Mouse (Mus musculus) splenic B cell, adult 2 months (primary cell): Measurements from ENCODE around the gene Gas2l2.

Source experiments
- DNase-seq: peaks from one replicate; pipeline ENCODE4 v3.0.0-alpha.2; 2011; ENCODE audit warnings: low read depth, low spot score
- H3K27me3 ChIP-seq: 2 replicates; pipeline ENCODE4 v1.6.1; 2012; ENCODE audit warnings: mild to moderate bottlenecking, low read length, moderate library complexity, mixed read lengths; ENCODE audit not compliant: control insufficient read depth, poor library complexity, insufficient read depth, severe bottlenecking
- H3K36me3 ChIP-seq: 2 replicates; pipeline ENCODE4 v1.6.1; 2012; ENCODE audit warnings: mild to moderate bottlenecking, low read length, moderate library complexity, mixed read lengths; ENCODE audit not compliant: control insufficient read depth, poor library complexity, insufficient read depth, severe bottlenecking

Gene Gas2l2

DNA sequence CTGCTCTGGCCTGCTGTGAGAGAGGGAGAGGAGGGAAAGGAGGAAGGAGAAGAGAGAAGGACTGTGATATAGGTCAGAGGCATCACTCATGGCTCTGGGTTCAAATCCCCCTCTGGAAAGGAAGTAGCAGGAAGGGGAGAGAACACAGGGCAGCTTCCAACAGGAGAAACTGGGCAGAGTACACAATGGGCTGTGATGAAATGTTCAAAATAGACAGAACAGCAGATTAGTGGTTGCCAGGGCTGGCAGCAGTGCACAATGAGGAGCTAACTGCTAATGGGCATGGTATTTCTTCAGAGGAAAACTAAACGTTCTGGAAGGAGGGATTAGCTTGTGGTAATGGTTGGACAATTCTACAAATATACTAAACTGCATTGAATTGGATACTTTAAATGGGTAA, 21.3 kb upstream of the Gas2l2 start:
- no peak for DNase-seq
- no peaks in the 10 kb centered on the region for H3K27me3 ChIP-seq
- H3K36me3 ChIP-seq, result no peaks in the 10 kb centered on the region

DNA sequence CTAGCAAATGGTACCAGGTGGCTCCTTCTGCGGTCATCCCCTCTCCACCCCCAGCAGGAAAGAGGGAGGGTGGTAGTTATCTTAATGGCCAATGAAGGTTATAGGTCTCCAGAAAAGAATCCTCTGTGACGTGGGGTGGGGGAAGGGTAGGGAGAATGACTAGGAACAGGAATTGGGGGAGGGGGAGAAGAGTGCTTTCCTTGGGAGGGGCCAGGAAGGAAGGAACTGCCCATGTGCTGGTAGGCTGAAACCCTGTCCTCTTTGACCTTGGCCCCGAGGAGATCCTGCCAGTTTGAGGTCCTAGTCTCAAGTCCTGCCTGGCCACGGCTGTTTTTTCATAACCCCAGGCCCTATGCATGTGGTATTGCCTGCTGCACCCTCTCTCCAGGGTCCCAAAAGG, 20.0 kb upstream of the Gas2l2 start:
- H3K36me3 ChIP-seq, result no peaks in the 10 kb centered on the region
- no peaks in the 10 kb centered on the region for H3K27me3 ChIP-seq
- DNase-seq, result no peak

DNA sequence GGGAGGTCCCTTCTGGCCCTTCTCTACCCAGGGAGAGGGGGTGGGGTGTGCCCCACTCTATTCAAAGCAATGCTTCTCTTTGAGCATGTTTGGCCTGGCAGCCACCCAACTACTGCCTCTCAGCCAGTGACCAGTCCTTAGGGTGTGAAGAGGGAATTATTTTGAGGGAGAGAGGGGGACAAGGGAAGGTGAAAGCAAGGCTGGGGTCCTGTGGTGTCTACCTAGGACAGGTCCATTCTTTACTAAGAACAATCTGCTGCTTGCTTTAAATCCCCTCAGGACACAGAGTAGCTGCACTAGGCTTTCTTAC, 19.6 kb upstream of the Gas2l2 start:
- DNase-seq, result no peak
- no peaks in the 10 kb centered on the region for H3K36me3 ChIP-seq
- no peaks in the 10 kb centered on the region for H3K27me3 ChIP-seq

DNA sequence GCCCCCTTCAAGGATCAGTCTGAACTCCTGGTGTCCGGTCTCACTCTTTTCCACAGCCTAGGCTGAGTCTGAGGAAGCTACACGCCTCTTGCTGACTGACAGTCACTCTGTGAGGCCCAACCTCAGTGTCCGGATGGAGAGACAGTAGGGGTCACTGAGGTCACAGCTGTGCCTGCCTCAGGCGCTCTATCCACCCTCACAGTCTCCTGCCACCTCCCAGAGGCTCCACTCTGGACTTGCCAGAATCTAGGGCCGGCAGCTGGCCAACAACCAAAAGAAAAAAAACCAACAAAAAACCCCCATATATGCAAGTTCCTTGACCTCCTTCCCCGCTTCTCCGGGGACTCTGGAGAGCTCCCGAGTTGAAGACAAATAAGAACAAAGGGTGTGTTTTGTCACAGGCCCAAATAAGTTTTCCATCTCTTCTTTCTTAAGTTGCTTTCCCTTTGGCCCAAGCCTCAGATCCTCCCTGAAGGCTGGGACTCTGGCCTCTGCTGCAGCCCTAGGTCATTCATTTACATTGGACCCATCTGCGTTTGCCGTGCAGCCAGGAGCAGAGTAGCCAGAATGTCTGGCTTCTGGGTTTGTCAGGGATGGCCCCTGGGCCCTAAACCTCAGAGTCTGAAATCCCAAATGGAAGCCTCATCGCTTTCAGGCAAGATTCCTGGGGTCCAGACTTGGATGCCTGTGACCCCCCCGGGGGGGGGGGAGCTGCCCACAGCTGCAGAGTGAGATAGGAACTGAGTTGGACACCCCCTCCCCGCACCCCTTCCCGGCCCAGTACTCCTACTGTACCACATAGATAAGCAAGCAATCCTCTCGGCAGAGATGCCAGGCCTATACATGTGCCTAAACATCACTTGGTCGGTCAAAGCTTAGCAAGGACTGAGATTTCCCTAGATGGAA, 19.0 kb upstream of the Gas2l2 start:
- no peaks in the 10 kb centered on the region for H3K36me3 ChIP-seq
- no peaks in the 10 kb centered on the region for H3K27me3 ChIP-seq
- no peak for DNase-seq

DNA sequence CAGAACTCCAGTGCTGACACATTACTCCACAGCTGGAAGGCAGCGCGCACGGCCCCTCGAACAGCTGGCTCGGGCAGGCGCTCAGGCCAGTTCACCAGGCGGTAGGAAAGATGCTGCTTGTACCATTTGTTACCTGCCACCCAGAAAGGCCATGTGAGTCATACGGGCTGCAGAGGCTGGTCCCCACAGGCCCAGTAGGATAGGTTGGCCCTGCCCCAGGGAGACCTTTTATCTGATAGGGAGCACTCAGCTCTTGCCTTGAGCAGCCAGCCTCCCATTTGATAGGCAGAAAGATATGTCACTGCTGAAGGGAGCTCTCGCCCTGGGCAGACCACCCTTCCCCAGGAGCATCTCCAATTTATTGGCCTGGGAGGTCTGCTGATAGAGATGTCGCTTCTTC, 18.4 kb upstream of the Gas2l2 start:
- DNase-seq, result no peak
- Histone ChIP-seq H3K27me3 (no peaks in the 10 kb centered on the region), H3K36me3 (no peaks in the 10 kb centered on the region)

DNA sequence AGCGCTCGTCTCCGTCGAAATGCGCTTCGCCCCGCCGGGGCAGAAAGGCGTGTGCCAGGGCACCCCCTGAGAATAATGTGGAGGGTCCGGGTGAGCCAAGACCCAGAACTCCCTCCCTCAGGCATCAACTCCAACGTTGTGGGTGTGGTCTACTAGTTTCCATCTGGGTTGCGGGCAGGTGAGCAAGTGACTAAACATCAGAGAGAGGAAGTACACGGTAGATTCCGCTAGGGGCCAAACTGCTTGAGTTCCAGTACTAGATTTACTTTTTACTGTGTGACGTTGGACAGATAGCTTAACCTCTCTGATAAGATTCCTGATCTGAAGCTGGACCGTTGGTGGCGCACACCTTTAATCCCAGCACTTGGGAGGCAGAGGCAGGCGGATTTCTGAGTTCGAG, 15.7 kb upstream of the Gas2l2 start:
- no peaks in the 10 kb centered on the region for H3K36me3 ChIP-seq
- DNase-seq, result peak; percentile 63
- no peaks in the 10 kb centered on the region for H3K27me3 ChIP-seq

DNA sequence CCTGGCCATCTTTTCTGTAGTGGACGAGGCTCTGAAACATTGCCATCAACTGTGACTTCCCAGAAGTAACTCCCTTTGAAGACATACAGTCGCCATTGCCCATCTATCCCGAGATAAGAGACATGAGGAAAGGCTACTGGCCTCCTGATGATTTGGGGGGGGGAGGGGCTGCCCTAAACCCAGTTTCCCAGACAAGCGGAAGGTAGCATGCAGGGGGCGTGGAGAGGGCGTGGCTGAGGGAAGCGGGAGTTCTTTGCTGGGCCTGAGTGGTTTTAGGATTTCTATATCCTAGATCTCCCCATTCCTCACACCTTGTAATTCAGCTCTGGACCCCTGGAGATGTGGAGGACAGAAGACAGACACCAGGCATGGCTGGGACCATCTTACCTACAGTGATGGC, 14.6 kb upstream of the Gas2l2 start:
- DNase-seq, result no peak
- no peaks in the 10 kb centered on the region for H3K36me3 ChIP-seq
- no peaks in the 10 kb centered on the region for H3K27me3 ChIP-seq

DNA sequence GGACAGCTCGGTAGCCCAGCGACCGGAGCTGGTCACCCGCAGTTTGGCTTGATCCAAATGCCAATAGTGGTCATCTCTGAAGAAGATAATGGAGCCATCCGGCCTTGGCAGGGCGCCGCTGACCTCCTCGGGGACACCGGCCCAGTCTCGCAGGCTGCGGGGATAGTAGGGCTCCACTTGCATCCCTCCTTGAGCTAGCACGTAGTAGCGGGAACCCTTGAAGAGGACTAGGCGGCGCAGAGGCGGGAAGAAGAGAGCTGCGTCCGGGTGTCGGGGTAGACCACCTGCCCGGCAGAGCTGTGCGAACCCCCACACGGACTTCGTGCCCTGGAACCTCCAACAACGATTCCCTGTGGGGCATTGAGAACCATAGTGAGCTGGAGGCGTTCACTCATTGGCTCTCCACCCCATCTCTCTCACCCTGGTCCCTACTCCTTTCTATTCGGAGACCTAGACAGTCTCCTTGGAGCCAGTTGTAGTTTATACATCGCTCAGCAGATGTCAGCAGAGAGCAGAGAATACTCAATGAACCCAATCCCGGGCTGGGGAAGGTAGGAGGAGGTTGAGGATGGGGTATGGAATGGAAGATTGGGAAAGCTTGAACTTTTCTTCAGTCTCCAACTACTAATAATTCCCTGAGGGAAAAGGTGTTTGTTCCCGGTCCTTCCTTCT, 13.5 kb upstream of the Gas2l2 start:
- no peaks in the 10 kb centered on the region for H3K36me3 ChIP-seq
- H3K27me3 ChIP-seq, result no peaks in the 10 kb centered on the region
- DNase-seq, result peak; percentile 74

DNA sequence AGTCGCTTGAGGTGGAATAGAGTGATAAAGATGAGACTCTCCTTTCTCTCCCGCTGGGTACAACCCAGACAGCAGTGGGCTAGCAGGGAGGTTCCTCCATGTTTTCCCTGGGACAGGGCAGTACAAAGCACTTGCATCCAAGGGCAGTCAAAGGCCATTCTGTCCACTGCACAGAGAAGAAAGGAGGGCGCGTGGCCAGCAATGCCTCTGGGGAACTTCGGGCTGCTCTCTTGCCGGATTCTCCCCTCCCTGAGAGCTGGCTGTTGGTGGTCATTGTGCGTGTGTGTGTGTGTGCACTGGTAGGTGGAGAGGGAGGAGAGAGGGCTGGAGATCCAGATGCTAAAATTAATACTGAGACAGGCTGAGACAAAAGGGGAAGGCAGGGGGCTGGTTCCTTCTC, 12.0 kb upstream of the Gas2l2 start:
- H3K27me3 ChIP-seq, result no peaks in the 10 kb centered on the region
- no peak for DNase-seq

DNA sequence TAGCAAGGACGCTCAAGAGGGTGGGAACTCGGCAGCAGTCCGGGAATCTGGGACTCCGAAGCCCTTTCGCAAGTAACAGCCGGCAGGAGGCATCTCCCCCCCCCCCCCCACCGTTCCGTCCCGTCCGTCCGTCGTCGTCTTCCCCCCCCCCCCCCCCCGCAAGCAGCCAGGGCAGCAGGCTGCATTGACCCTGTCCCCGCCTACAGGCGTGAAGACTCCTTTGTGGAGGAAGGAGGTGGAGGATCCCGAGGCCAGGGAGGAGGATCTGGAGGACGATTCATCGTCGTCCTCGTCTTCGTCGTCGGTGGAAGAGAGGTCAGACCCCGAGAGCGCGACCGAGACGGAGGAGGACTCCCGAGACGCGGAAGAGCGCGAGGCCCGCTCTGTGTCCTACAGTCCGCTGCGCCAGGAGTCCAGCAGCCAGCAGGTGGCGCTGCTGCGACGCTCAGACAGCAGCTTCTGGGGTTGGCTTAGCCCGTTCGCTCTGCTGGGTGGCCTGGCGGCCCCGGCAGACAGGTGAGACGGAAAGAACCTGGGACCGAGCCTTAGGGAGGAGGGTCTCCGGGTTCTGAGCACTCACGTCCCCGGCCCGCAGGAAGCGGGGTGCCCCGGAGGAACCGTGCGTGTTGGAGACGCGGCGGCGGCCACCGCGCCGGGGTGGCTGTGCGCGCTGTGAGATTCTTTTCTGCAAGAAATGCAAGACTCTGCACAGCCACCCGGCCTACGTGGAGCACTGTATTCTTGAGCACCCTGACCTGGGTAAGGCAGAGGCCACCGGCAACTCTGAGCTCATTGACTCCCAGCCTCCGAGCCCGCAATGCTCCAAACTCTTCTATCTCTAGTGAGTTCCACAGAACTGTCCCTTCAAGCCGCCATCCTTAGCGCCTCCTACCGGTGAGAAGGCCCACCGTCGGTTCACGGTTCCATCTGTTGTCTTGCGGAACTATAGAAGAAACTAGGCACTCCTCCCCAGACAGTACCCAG, 11.1 kb upstream of the Gas2l2 start:
- peak; percentile 97 for DNase-seq
- H3K36me3 ChIP-seq, result no peaks in the 10 kb centered on the region
- H3K27me3 ChIP-seq, result no peaks in the 10 kb centered on the region

More for the DNA sequence above, 12.0 kb upstream of the Gas2l2 start:
- H3K36me3 ChIP-seq, result no peaks in the 10 kb centered on the region

DNA sequence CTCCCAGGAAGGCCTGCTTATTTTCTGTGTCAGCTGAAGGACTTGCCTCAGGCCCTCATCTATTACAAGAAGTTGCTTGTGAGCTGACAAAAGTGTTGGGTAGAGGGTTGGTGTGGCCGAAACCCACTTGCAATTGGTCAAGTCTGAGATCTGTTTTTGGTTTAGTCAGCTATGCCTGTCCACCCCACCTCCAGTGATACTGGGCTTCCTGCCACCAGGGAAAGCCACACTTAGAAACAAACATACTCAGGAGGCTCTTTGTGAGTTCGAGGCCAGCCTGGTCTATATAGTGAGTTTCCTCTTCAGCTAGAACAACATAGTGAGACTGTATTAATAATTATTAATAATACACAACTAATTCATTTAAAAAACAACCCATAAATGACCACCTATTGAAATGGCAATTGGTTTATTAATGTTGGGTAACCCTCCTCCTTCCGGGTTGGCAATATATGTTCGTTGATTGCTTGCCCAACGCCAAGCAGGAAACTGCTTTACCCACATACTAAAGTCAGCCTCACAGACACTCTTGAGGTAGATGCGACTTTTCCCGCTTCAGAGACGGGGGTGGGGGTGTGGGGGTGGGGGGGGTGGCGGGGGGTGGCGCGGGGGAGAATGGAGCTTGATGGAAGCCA, 10.3 kb upstream of the Gas2l2 start:
- no peak for DNase-seq

DNA sequence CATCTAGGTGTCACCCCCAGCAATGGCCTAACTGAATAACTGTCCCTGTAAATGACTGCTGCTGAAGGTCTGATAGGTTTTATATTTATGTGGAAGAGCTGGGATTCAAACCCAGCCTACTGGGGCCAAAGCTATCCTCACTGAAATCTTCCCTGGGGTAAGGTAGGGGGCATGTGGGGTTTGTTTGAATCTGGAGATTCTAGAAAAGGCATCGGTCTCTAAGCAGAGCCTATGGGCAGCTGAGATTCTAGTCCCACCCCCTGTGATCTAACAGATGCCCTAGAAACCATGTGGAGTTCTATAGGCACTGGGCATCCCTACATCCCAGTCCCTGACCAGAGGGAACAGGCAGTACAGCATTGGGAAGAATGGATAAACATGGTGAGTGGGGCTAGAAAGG, 8.1 kb upstream of the Gas2l2 start, which contains the start of gene 1700020L24Rik:
Gene 1700020L24Rik (plus strand): TSS at position 301 of the 400 bp plus-strand sequence.
- H3K36me3 ChIP-seq, result no peaks in the 10 kb centered on the region
- no peak for DNase-seq

More for the DNA sequence above, 10.3 kb upstream of the Gas2l2 start:
- Histone ChIP-seq H3K36me3 (no peaks in the 10 kb centered on the region), H3K27me3 (no peaks in the 10 kb centered on the region)

DNA sequence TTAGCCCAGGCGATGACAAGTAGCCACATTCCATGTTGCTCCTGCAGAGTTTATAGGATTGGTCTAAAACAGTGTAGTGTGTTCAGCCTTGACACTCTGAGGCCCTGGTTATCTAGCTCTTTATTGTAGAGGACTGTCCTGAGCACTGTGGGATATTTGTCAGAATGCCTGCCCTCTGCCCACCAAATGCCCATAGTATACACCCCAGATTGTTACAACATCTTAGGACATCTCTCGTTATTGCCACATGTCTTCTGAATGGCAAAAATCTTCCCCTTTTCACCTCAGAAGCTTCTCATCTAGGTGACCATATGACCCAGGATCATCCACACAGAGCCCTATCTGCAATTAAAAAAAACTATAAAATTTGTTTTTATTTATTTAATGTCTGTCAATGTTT, 3.3 kb upstream of the Gas2l2 start:
- no peaks in the 10 kb centered on the region for H3K27me3 ChIP-seq
- no peak for DNase-seq
- no peaks in the 10 kb centered on the region for H3K36me3 ChIP-seq

More for the DNA sequence above, 8.1 kb upstream of the Gas2l2 start, which contains the start of gene 1700020L24Rik:
- H3K27me3 ChIP-seq, result no peaks in the 10 kb centered on the region

DNA sequence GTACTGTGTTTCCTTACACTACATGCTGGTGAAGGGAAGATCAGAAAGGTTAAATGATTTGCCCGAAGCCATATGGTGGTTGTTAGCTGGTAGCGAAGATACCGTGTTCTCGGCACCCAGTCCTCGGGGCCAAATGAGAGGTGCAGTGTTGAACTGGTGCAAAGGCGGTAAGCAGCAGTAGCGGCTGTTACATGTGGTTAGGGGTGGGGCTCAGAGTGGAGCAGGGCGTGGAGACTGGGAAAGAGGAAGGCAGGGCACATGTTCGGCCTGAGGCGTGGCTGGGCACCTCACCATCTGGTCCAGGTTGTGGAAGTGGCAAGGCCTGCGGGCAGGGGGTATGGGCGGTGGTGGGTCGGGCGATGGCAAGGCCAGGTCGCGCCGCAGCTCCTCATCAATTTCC, 2.3 kb downstream of the Gas2l2 start:
- Histone ChIP-seq H3K36me3 (no peaks in the 10 kb centered on the region), H3K27me3 (no peaks in the 10 kb centered on the region)
- DNase-seq, result peak; percentile 36
